Mouse (Mus musculus) embryo, embryonic 11 days (tissue): ENCODE measurements at regions not wholly inside any gene's neighbourhood (a gene's known extent, or its start where the extent isn't known, plus 50 kb on each side); places are given as distances from the start of the nearest gene placed in this dataset.

Source experiments
- DNase-seq: peaks from one replicate; pipeline ENCODE4 v3.0.0-alpha.2; 2015

- peak; percentile 73 for DNase-seq
Observed at GRCm38 (mm10) chr10:126625466-126625865, 275.7 kb downstream of the Atp23 start.

- no peak for DNase-seq
Observed at GRCm38 (mm10) chr10:126620802-126621201, 280.4 kb downstream of the Atp23 start.

- DNase-seq: no peak
Observed at GRCm38 (mm10) chr10:126619970-126620369, 281.2 kb downstream of the Atp23 start.

- no peak for DNase-seq
Observed at GRCm38 (mm10) chr10:126612226-126612625, 288.9 kb downstream of the Atp23 start.

GRCm38 (mm10) chr10:126610506-126610905 is 290.6 kb downstream of the Atp23 start:
- DNase-seq: no peak

- DNase-seq: no peak
Observed at GRCm38 (mm10) chr10:126599686-126600085, 301.5 kb downstream of the Atp23 start.

- DNase-seq: no peak
Observed at GRCm38 (mm10) chr10:126568155-126568554, 333.0 kb downstream of the Atp23 start.

GRCm38 (mm10) chr10:126565326-126565725 is 335.8 kb downstream of the Atp23 start:
- DNase-seq: no peak

- no peak for DNase-seq
Observed at GRCm38 (mm10) chr10:126555080-126555479, 346.1 kb downstream of the Atp23 start.

GRCm38 (mm10) chr10:126531950-126532349 is 369.2 kb downstream of the Atp23 start:
- no peak for DNase-seq

- DNase-seq: peak; percentile 68
Observed at GRCm38 (mm10) chr10:126531368-126531767, 369.8 kb downstream of the Atp23 start.

- DNase-seq: no peak
Observed at GRCm38 (mm10) chr10:126528801-126529200, 372.4 kb downstream of the Atp23 start.

- DNase-seq: no peak
Observed at GRCm38 (mm10) chr10:126526186-126526585, 375.0 kb downstream of the Atp23 start.

- DNase-seq: peak; percentile 59
Observed at GRCm38 (mm10) chr10:126521836-126522815, 379.0 kb downstream of the Atp23 start.

- DNase-seq: peak; percentile 57
Observed at GRCm38 (mm10) chr10:126520973-126521372, 380.2 kb downstream of the Atp23 start.

- DNase-seq: no peak
Observed at GRCm38 (mm10) chr10:126513185-126513584, 388.0 kb downstream of the Atp23 start.

GRCm38 (mm10) chr10:126511511-126511910 is 389.6 kb downstream of the Atp23 start:
- no peak for DNase-seq

GRCm38 (mm10) chr10:126505988-126506387 is 395.2 kb downstream of the Atp23 start:
- no peak for DNase-seq

GRCm38 (mm10) chr10:126502013-126502688 is 399.0 kb downstream of the Atp23 start:
- DNase-seq: no peak

GRCm38 (mm10) chr10:126498726-126499125 is 402.4 kb downstream of the Atp23 start:
- DNase-seq: no peak

- no peak for DNase-seq
Observed at GRCm38 (mm10) chr10:126493734-126494133, 407.4 kb downstream of the Atp23 start.

GRCm38 (mm10) chr10:126492211-126492610 is 408.9 kb downstream of the Atp23 start:
- DNase-seq: no peak

GRCm38 (mm10) chr10:126485129-126485528 is 416.0 kb downstream of the Atp23 start:
- no peak for DNase-seq

GRCm38 (mm10) chr10:126483479-126483878 is 417.7 kb downstream of the Atp23 start:
- DNase-seq: no peak
